Mouse (Mus musculus) midbrain, embryonic 11.5 days (tissue): Measurements from ENCODE around the gene Itga6. TPM values are rescaled to one million over a fixed set of nuclear protein-coding genes. Genes with fewer than 3 reads are reported as not detected.
"Not testable (repeated sequence)": the region's sequence is repeated elsewhere in the genome, so short reads cannot be mapped to it uniquely, and the experiment has no call there.

Experiments used
- ATAC-seq: fragments of 200-750 bp; cut with Nextera tagmentation; 2 replicates; pipeline ENCODE4 v1.8.0; 2017; ENCODE audit warnings: moderate TSS enrichment, moderate library complexity; ENCODE audit not compliant: low FRiP score
- DNase-seq: peaks from one replicate; pipeline ENCODE4 v3.0.0; 2015; ENCODE audit warnings: low spot score; ENCODE audit errors: missing footprints
- H3K27ac ChIP-seq: fragments of 300-500 bp; sonication (generic); 2 replicates; pipeline ENCODE4 v1.5.1; 2014; ENCODE audit warnings: low read depth, low read length
- H3K27me3 ChIP-seq: fragments of 300-500 bp; sonication (generic); 2 replicates; pipeline ENCODE4 v1.6.1; 2014; ENCODE audit warnings: mild to moderate bottlenecking, low read length, moderate library complexity, mixed read lengths; ENCODE audit not compliant: control insufficient read depth, insufficient read depth
- H3K36me3 ChIP-seq: fragments of 300-500 bp; sonication (generic); 2 replicates; pipeline ENCODE4 v1.6.1; 2014; ENCODE audit warnings: mild to moderate bottlenecking, low read length, moderate library complexity, mixed read lengths; ENCODE audit not compliant: control insufficient read depth, insufficient read depth
- H3K4me1 ChIP-seq: fragments of 300-500 bp; sonication (generic); 2 replicates; pipeline ENCODE4 v1.6.1; 2014; ENCODE audit warnings: low read length; ENCODE audit not compliant: control insufficient read depth, insufficient read depth
- H3K4me2 ChIP-seq: fragments of 300-500 bp; sonication (generic); 2 replicates; pipeline ENCODE4 v1.6.1; 2014; ENCODE audit warnings: mild to moderate bottlenecking, moderate library complexity
- H3K4me3 ChIP-seq: fragments of 300-500 bp; sonication (generic); 2 replicates; pipeline ENCODE4 v1.5.1; 2014; ENCODE audit warnings: low read depth, low read length
- H3K9ac ChIP-seq: fragments of 300-500 bp; sonication (generic); 2 replicates; pipeline ENCODE4 v1.6.1; 2014; ENCODE audit warnings: low read length
- H3K9me3 ChIP-seq: fragments of 300-500 bp; sonication (generic); 2 replicates; pipeline ENCODE4 v1.6.1; 2016; ENCODE audit warnings: low read length; ENCODE audit not compliant: control insufficient read depth
- WGBS: fragments of 180-500 bp; shearing (Covaris S2); extraction: QIAGEN DNeasy Blood & Tissue Kit; methylation state at CpG from one replicate; pipeline ENCODE4 v1.1.7; 2014; 5-methylcytosine and 5-hydroxymethylcytosine counted together
- polyA plus RNA-seq: library from polyadenylated mRNA; unstranded; fragments of >200 nt; fragmentation: Nextera tagmentation; extraction: Ambion mirVana; gene quantifications from 2 replicates; pipeline ENCODE4 v1.2.1, GENCODE M21; 2014

Gene Itga6
- polyA plus RNA-seq, 1 experiment from 2014 or later, result 28.7 TPM

- DNase-seq (no peak), ATAC-seq (no peak)
- H3K36me3 ChIP-seq, result no peaks in the 10 kb centered on the region
- H3K4me2 ChIP-seq, result no peak overlapping the region
- 94% methylated on average over 5 of the region's 5 CpGs for WGBS
- H3K9me3 ChIP-seq, result no peaks in the 10 kb centered on the region
- no peaks in the 10 kb centered on the region for H3K27me3 ChIP-seq
- no peak overlapping the region for H3K9ac ChIP-seq
- H3K4me3 ChIP-seq, result no peak overlapping the region
- no peak overlapping the region for H3K27ac ChIP-seq
- 0 out of 2 replicates have a peak, but pooled peaks cover 3% of the 10 kb centered on the region for H3K4me1 ChIP-seq
Observed at GRCm38 (mm10) chr2:71714416-71714815, 31.0 kb upstream of the Itga6 start.

- DNase-seq (no peak), ATAC-seq (no peak)
- Histone ChIP-seq H3K4me1 (0 out of 2 replicates have a peak, but pooled peaks cover 4% of the 10 kb centered on the region), H3K27ac (no peak overlapping the region), H3K27me3 (no peaks in the 10 kb centered on the region), H3K9me3 (no peaks in the 10 kb centered on the region), H3K36me3 (no peaks in the 10 kb centered on the region), H3K4me3 (no peak overlapping the region), H3K4me2 (no peak overlapping the region), H3K9ac (no peak overlapping the region)
- 36% methylated on average over 9 of the region's 9 CpGs for WGBS
Observed at GRCm38 (mm10) chr2:71719005-71719386, 26.4 kb upstream of the Itga6 start.

- ATAC-seq, result no peak
- H3K27ac ChIP-seq, result no peak overlapping the region
- no peak for DNase-seq
Observed at GRCm38 (mm10) chr2:71719387-71720034, 25.9 kb upstream of the Itga6 start.

GRCm38 (mm10) chr2:71720556-71720955 lies 24.9 kb upstream of the Itga6 start:
- 62% methylated on average over 2 of the region's 2 CpGs for WGBS
- not testable (repeated sequence) for H3K9ac ChIP-seq, H3K27me3 ChIP-seq, H3K27ac ChIP-seq, H3K4me2 ChIP-seq, ATAC-seq, H3K9me3 ChIP-seq, H3K36me3 ChIP-seq, DNase-seq, H3K4me3 ChIP-seq, H3K4me1 ChIP-seq

More at GRCm38 (mm10) chr2:71719387-71720034, 25.9 kb upstream of the Itga6 start:
- no peaks in the 10 kb centered on the region for H3K9me3 ChIP-seq
- no peaks in the 10 kb centered on the region for H3K36me3 ChIP-seq
- 0 out of 2 replicates have a peak, but pooled peaks cover 4% of the 10 kb centered on the region for H3K4me1 ChIP-seq
- no peak overlapping the region for H3K4me3 ChIP-seq
- WGBS, result 69% methylated on average over 5 of the region's 5 CpGs
- H3K9ac ChIP-seq, result no peak overlapping the region
- H3K4me2 ChIP-seq, result no peak overlapping the region
- H3K27me3 ChIP-seq, result no peaks in the 10 kb centered on the region

- H3K4me1 ChIP-seq, result 0 out of 2 replicates have a peak, but pooled peaks cover 4% of the 10 kb centered on the region
- no peaks in the 10 kb centered on the region for H3K36me3 ChIP-seq
- no peak overlapping the region for H3K4me3 ChIP-seq
- no peaks in the 10 kb centered on the region for H3K27me3 ChIP-seq
- H3K9me3 ChIP-seq, result no peaks in the 10 kb centered on the region
- H3K9ac ChIP-seq, result no peak overlapping the region
- ATAC-seq (no peak), DNase-seq (no peak)
- no peak overlapping the region for H3K27ac ChIP-seq
- no peak overlapping the region for H3K4me2 ChIP-seq
- WGBS, result 87% methylated on average over 5 of the region's 5 CpGs
Observed at GRCm38 (mm10) chr2:71722913-71723312, 22.5 kb upstream of the Itga6 start.

GRCm38 (mm10) chr2:71723623-71724022 lies 21.8 kb upstream of the Itga6 start:
- Histone ChIP-seq H3K9ac (no peak overlapping the region), H3K36me3 (no peaks in the 10 kb centered on the region), H3K27ac (no peak overlapping the region), H3K27me3 (no peaks in the 10 kb centered on the region), H3K4me2 (no peak overlapping the region), H3K4me3 (no peak overlapping the region), H3K4me1 (0 out of 2 replicates have a peak, but pooled peaks cover 4% of the 10 kb centered on the region), H3K9me3 (no peaks in the 10 kb centered on the region)
- 89% methylated on average over 3 of the region's 3 CpGs for WGBS
- DNase-seq, result no peak
- ATAC-seq, result no peak

- Histone ChIP-seq H3K4me1 (0 out of 2 replicates have a peak, but pooled peaks cover 4% of the 10 kb centered on the region), H3K9ac (no peak overlapping the region), H3K9me3 (no peaks in the 10 kb centered on the region), H3K4me2 (no peak overlapping the region), H3K27ac (no peak overlapping the region), H3K36me3 (no peaks in the 10 kb centered on the region), H3K4me3 (no peak overlapping the region), H3K27me3 (no peaks in the 10 kb centered on the region)
- WGBS, result 84% methylated on average over 6 of the region's 6 CpGs
- DNase-seq (no peak), ATAC-seq (no peak)
Observed at GRCm38 (mm10) chr2:71724028-71724427, 21.4 kb upstream of the Itga6 start.

GRCm38 (mm10) chr2:71725446-71725845 lies 20.0 kb upstream of the Itga6 start:
- WGBS, result 77% methylated on average over 1 of the region's 1 CpGs
- no peaks in the 10 kb centered on the region for H3K9me3 ChIP-seq
- ATAC-seq, result no peak
- no peaks in the 10 kb centered on the region for H3K4me1 ChIP-seq
- no peak overlapping the region for H3K9ac ChIP-seq
- H3K4me2 ChIP-seq, result no peak overlapping the region
- no peak overlapping the region for H3K27ac ChIP-seq
- H3K27me3 ChIP-seq, result no peaks in the 10 kb centered on the region
- H3K36me3 ChIP-seq, result no peaks in the 10 kb centered on the region
- DNase-seq, result no peak
- H3K4me3 ChIP-seq, result no peak overlapping the region

- ATAC-seq, result no peak
Observed at GRCm38 (mm10) chr2:71726883-71727676, 18.3 kb upstream of the Itga6 start.

More at GRCm38 (mm10) chr2:71726883-71727676, 18.3 kb upstream of the Itga6 start:
- 86% methylated on average over 7 of the region's 7 CpGs for WGBS
- Histone ChIP-seq H3K4me2 (no peak overlapping the region), H3K9ac (no peak overlapping the region), H3K4me3 (no peak overlapping the region), H3K27me3 (no peaks in the 10 kb centered on the region), H3K9me3 (no peaks in the 10 kb centered on the region), H3K27ac (no peak overlapping the region), H3K36me3 (no peaks in the 10 kb centered on the region), H3K4me1 (no peaks in the 10 kb centered on the region)
- no peak for DNase-seq
